Mouse (Mus musculus): ENCODE measurements around the gene Rnf224.

The Rnf224 gene

GRCm38 (mm10) chr2:25225811-25226379 is 10.7 kb downstream of the Rnf224 start:
- no peak for DNase-seq

- DNase-seq = peak; percentile 99
These were observed 11.5 kb downstream of the Rnf224 start for GRCm38 (mm10) chr2:25224766-25225752.

GRCm38 (mm10) chr2:25224492-25224765 is 12.2 kb downstream of the Rnf224 start, which contains the start of gene Tubb4b:
TSS of gene Tubb4b (minus strand) at chr2:25224702.
- DNase-seq = no peak

GRCm38 (mm10) chr2:25223681-25224491 is 12.7 kb downstream of the Rnf224 start:
- DNase-seq = peak; percentile 90

- no peak for DNase-seq
These were observed 15.2 kb downstream of the Rnf224 start for GRCm38 (mm10) chr2:25221331-25221772.

- no peak for DNase-seq
These were observed 18.1 kb downstream of the Rnf224 start, which contains the start of gene Fam166a for GRCm38 (mm10) chr2:25218445-25218844. TSS of gene Fam166a (plus strand) at chr2:25218745.

- no peak for DNase-seq
These were observed 18.9 kb downstream of the Rnf224 start for GRCm38 (mm10) chr2:25217666-25218065.

GRCm38 (mm10) chr2:25214444-25214843 is 22.1 kb downstream of the Rnf224 start, which contains the start of gene Stpg3:
TSS of gene Stpg3 (minus strand) at chr2:25214637.
- no peak for DNase-seq

GRCm38 (mm10) chr2:25213266-25213865 is 23.2 kb downstream of the Rnf224 start:
- no peak for DNase-seq

GRCm38 (mm10) chr2:25211121-25211670 is 25.4 kb downstream of the Rnf224 start, which contains the start of gene Nelfb:
TSS of gene Nelfb (minus strand) at chr2:25211489.
- DNase-seq = peak; percentile 97

GRCm38 (mm10) chr2:25210686-25211085 is 25.9 kb downstream of the Rnf224 start:
- DNase-seq = no peak

- DNase-seq = no peak
These were observed 29.0 kb downstream of the Rnf224 start for GRCm38 (mm10) chr2:25207593-25207992.

- DNase-seq = peak; percentile 32
These were observed 32.9 kb downstream of the Rnf224 start for GRCm38 (mm10) chr2:25203631-25204214.

- no peak for DNase-seq
These were observed 36.0 kb downstream of the Rnf224 start for GRCm38 (mm10) chr2:25200631-25201030.

GRCm38 (mm10) chr2:25197946-25198345 is 38.6 kb downstream of the Rnf224 start:
- DNase-seq = no peak

GRCm38 (mm10) chr2:25197191-25197590 is 39.4 kb downstream of the Rnf224 start:
- DNase-seq = peak; percentile 59

- peak; percentile 90 for DNase-seq
These were observed 40.2 kb downstream of the Rnf224 start, which contains the start of gene Tor4a for GRCm38 (mm10) chr2:25196172-25196954. TSS of gene Tor4a (minus strand) at chr2:25196886.

GRCm38 (mm10) chr2:25195211-25196156 is 41.1 kb downstream of the Rnf224 start:
- peak; percentile 83 for DNase-seq

- no peak for DNase-seq
These were observed 42.0 kb downstream of the Rnf224 start for GRCm38 (mm10) chr2:25194486-25195171.
